Mouse (Mus musculus) monocyte, adult 2 months (primary cell): ENCODE measurements around the gene Rmnd5a.

ENCODE experiments used
- DNase-seq, 2 experiments: peaks; one replicate each; pipeline ENCODE4 v3.0.0; 2022; ENCODE audit warnings: low spot score in 2 of 2, low read depth in 1 of 2

Rmnd5a gene

GRCm38 (mm10) chr6:71372041-71372720 is 68.3 kb downstream of the Rmnd5a start:
- no peak for DNase-seq

GRCm38 (mm10) chr6:71371085-71371605 is 69.3 kb downstream of the Rmnd5a start:
- no peak for DNase-seq

GRCm38 (mm10) chr6:71369416-71369815 is 71.0 kb downstream of the Rmnd5a start:
- DNase-seq: no peak

GRCm38 (mm10) chr6:71363995-71364394 is 76.4 kb downstream of the Rmnd5a start:
- DNase-seq: no peak

GRCm38 (mm10) chr6:71361156-71361670 is 79.2 kb downstream of the Rmnd5a start:
- DNase-seq: no peak

- DNase-seq: no peak
These were observed 79.7 kb downstream of the Rmnd5a start for GRCm38 (mm10) chr6:71360751-71361150.

GRCm38 (mm10) chr6:71360221-71360620 is 80.2 kb downstream of the Rmnd5a start:
- no peak for DNase-seq

- DNase-seq: no peak
These were observed 82.9 kb downstream of the Rmnd5a start for GRCm38 (mm10) chr6:71357493-71357892.

- no peak for DNase-seq
These were observed 86.7 kb downstream of the Rmnd5a start for GRCm38 (mm10) chr6:71353722-71354121.

GRCm38 (mm10) chr6:71352866-71353427 is 87.5 kb downstream of the Rmnd5a start:
- DNase-seq: no peak

- no peak for DNase-seq
These were observed 88.2 kb downstream of the Rmnd5a start for GRCm38 (mm10) chr6:71352201-71352600.

GRCm38 (mm10) chr6:71351201-71351600 is 89.2 kb downstream of the Rmnd5a start:
- no peak for DNase-seq

GRCm38 (mm10) chr6:71348006-71348405 is 92.4 kb downstream of the Rmnd5a start:
- DNase-seq: no peak

GRCm38 (mm10) chr6:71341179-71341578 is 99.3 kb downstream of the Rmnd5a start:
- DNase-seq: no peak

GRCm38 (mm10) chr6:71339351-71339750 is 101.1 kb downstream of the Rmnd5a start:
- DNase-seq: no peak

GRCm38 (mm10) chr6:71338941-71339340 is 101.5 kb downstream of the Rmnd5a start:
- DNase-seq: no peak
